Mouse (Mus musculus) G1E-ER4 (cell line): Measurements from ENCODE around the gene Csmd2. TPM values are rescaled to one million over a fixed set of nuclear protein-coding genes. Genes with fewer than 3 reads are reported as not detected.

Source experiments
- GATA1 ChIP-seq: IDR thresholded peaks from one replicate; pipeline ENCODE4 v1.8.0; 2012; ENCODE audit warnings: low read length, inconsistent platforms
- polyA plus RNA-seq: library from polyadenylated mRNA; stranded (reverse); fragments of >175 nt; gene quantifications from 2 replicates; pipeline ENCODE4 v1.2.3, GENCODE M21; 2012

The Csmd2 gene
- not detected in 2 replicates for polyA plus RNA-seq

DNA sequence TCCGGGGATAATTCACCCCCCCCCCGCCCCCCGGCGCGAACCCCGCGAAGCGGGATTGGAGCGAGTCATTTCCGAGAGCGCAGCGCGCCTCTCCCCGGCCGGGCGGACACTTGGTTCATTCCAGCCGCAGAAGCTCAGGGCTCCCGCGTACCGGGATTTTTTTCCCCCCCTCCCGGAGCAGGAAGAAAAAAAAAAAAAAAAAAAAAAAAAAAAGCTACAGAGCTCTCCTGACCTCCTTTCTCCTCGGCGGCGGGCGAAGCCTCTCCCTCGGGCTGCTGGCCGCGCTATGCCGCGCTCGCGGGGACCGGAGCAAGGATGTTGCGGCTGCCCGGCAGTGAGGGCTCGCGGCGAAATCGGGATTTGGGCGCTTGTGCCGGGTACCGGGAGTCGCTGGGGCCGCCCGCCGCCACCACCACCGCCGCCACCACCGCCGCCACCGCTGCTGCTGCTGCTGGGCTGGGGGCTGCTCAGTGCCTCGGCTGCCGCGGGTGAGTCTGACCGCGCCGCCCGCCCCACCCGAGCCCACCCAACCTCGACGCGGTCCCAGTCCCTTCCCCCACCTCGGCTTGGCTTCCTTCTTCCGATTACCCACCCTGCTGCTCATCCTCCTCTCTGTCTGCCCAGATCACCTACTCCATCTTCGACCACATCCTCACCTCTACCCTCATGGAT lies at the start of gene Csmd2:
Gene Csmd2, plus strand, starts transcription at position 74 of the 672 bp plus-strand sequence.
- TF ChIP-seq GATA1: no peak

DNA sequence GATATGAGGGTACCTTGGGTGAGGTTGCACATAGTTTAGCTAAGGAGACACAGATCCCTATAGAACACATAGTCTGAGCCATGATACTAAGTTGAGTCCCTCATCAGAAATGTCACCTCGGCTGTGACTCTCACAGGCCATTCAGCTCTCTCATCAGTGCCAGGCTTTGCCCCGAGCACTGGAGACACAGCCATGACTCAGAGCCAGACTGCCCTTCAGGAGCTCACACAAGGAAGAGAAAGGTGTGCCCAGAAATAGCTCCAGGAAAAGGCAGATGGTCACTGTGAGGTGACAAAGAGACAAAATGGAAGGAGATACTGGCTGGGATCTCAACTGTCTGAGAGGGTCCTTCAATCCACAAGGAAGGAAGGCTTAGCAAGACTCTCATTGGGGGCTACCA lies 40.0 kb upstream of the Csmd2 start:
- TF ChIP-seq GATA1: no peak

DNA sequence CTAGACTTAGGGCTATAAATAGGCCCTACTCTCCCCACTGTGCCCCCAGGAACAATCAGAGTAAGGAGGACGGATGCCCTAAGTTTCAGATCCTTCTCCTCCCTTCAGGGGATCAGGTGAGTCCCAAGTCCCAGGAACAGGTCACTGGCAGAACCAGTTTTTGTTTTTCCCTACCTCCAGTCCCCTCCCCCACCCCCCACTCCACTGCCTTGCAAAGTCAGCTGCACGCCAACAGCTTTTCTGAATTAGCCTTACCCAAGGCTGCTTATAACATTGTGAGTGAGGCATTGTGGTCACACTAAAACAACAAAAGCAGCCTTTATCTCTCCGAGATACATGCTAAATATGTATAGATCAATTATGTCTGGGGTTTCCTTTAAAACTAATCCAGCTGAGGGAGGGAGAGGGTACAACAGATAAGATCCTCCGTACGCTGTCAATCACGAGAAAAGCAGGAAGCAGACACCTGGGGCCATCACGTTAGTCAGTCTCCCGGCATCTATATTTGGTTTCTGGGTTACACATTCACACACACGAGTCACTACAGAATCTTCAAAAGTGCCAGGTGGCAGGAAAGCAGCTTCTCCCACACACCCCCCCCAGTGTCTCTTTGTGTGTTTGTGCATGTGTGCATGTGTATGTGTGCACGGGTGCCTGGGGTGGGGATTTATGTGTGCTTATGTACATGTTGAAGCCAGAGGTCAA lies 34.5 kb upstream of the Csmd2 start:
- TF ChIP-seq GATA1: no peak

DNA sequence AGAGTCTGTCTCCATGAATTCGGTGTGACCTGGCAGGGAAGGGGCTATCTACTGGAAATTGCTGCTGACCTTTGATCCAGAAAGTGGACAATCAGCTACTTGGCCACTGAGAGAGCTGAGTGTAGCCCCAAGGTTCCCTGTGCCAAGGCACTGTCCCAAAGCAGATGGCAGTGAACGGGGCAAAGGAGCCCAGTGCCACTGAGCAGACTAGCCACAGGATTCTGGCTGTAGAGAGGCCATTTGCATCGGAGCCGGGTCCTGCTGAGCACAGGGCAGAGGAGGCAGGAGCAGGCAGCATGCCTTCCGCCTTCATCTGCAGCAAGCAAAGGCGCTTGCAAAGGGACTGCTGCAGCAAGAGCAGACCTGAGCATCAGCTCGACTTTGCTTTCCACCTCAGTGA lies 18.6 kb upstream of the Csmd2 start:
- no peak for TF ChIP-seq GATA1

DNA sequence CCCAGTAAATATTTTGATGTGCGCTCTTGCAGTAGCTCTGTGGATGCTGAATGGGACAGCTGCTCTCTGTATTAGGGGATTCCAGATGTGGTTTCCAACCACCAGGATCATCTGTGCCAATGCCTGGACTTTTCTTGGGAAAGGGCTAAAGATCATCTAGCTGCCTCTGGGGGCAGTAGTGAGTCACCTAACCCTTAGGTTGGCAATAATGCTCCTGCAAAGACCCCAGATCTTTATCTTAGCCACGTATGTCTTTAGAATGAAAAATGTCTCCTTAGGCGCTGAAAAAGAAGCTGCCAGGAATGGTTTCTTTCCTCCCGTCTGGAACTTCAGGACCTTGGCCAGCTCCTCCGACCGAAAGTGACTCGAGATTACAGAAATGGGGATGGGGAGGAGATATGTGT lies 17.6 kb upstream of the Csmd2 start:
- TF ChIP-seq GATA1: no peak

DNA sequence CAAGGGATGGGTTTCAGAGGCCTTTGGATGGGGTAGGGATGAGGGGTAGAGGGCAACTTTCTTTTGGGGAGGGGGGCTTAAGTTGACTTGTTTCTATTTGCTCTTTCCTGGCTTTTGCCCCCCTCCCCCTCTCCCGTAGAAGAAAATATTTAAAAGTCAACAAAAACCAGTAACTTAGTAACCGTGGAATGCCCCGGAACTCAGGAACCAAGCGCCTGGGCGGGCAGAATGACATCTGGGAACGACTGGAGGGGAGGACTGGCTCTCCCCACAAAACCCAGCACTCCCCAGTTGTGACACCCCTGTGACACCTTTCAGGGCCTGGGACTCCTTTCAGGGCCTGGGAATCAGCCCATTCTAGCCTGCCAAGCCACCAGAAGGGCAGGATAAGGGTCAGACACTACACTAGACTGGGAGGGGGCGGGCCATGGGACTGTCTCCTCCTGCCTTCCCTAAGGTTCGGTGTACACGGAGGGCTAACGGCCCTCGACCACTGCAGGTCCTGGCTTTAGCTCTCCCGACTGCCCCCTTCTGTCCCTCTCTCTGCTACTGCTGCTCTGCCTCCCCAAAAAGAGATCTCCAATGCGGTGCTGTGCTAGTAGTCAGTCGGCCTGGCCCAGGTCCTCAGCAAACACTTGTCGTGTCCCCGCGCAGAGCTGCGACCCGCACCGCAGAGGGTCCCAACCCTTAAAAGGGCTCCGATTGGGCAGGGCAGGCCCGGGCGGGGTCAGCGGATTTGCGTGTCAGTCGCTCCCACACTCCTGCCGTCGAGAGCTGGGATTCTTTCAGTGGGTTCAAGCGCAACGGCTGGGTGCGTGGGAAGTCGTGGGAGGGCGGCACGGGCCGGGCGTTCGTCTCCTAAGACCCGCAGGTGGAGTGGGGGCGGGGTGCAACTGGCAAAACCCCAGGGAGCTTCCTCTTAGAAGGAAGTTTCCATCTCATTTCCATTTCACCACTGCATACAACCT lies 16.5 kb upstream of the Csmd2 start, which contains the start of gene CK137956:
Gene CK137956, minus strand, starts transcription at position 51 of the 968 bp plus-strand sequence.
- TF ChIP-seq GATA1: no peak

DNA sequence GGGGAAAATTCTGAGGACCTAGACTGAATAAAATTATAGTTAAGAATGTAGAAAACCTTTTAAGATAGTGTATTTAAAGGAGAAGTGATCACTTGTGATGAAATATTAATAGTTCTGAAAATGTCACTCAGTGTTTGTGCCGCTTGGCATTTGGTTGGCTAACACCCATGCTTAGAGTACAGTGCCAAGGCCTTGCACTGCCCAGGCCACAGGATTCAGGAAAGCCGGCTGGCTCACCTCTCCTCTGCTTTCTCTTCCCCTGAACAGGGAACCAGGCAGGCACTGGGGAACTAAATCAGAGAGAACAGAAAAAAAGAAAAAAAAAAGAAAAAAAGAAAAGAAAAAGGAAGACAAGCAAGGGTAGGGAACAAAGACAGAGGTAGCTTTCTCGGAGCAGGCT lies 14.7 kb upstream of the Csmd2 start:
- no peak for TF ChIP-seq GATA1

DNA sequence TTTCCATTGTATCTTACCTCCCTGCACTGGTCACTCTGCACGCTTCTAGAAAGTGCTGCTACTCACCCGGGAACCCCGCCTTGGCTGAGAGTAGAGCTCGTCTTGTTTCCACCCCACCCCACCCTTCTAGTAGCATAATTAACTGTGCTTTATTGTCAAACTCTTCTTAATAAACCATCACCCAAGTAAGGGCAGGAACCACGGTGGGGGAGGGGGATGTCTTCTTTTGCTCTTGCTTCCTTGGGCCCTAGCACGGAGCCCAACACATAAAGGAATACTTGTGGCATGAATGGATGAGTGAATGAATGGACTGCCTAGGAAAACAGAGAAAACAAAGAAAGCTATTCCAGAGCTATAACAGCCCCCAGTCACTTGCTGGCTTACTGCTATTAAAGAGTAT lies 6.5 kb upstream of the Csmd2 start:
- no peak for TF ChIP-seq GATA1

DNA sequence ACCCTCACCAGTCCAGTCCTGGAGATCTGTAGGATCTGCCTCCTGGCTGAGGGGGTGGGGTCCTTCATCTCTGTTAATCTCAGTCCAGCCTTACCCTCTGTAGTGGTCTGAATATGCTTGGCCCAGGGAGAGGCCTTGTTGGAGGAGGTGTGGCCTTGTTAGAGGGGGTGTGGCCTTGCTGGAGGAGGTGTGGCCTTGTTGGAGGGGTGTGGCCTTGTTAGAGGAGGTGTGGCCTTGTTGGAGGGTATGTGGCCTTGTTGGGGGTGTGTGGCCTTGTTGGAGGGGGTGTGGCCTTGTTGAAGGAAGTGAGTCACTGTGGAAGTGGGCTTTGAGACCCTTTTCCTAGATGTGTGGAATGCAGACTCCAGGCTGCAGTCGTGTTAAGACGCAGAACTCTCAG lies 3.2 kb upstream of the Csmd2 start:
- TF ChIP-seq GATA1: no peak

DNA sequence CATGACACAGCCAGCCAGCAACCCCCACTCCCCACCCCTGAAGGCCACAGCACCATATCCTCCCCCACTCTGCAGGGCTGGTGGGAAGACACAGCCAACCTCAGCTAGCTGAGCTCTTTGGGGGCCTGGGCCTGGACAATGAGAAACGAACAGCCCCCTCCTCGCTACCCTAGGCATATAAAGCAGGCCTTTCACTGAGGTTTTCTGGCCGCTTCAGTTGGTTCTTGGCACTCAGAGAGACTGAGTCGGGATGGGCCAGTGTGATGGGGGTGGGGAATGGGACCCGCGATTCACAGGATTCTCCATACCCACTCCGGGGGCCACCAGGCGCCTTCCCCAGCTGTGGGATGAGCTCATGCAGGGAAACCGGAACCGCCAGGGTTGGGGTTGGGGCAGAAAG lies 1.8 kb upstream of the Csmd2 start:
- no peak for TF ChIP-seq GATA1

DNA sequence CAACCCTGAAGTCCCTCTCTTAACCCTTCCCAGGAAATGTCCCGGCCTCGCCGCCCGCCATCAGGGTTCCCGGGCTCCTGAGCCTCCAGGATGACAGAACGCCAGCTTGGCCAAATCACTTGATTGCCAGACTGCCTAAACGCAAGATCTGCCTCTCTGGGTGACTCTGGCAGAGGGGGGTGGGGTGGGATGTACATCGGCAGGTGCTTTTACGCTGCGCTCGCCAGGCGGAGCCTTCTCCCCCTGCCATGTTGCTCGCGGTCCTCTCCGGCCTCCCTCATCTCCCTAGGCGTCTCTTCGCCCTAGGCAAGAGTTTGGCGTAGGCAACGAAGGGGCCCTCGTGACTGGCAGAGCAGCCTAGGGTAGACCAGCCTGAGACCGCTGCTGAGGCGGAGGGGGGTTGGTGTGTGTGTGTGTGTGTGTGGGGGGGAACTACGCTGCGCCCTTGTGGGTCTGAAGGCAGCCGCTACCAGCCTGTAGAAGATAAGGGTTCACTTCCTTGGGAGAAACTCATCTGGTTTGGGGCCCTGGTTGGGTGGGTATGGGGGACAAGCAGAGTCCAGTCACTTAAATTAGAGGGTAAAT lies 1.1 kb upstream of the Csmd2 start:
- no peak for TF ChIP-seq GATA1

DNA sequence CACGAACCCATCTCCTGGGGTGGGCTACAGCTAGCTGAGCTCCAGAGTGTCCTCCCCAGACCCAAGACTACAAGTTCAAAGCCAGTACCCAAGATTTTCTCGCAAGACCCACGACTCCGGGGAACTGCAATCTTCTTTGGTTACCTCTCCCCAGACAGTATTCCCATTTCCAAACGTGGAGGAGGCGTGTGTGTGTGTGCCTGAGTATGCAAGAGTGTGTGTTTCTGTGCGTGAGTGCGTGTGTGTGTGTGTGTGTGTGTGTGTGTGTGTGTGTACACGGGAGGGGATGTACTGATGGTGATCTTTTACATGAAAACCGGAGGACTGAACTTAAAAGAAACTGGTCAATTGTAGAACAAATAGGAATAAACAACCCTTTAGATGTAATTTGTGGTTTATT lies 387 bp upstream of the Csmd2 start:
- no peak for TF ChIP-seq GATA1

DNA sequence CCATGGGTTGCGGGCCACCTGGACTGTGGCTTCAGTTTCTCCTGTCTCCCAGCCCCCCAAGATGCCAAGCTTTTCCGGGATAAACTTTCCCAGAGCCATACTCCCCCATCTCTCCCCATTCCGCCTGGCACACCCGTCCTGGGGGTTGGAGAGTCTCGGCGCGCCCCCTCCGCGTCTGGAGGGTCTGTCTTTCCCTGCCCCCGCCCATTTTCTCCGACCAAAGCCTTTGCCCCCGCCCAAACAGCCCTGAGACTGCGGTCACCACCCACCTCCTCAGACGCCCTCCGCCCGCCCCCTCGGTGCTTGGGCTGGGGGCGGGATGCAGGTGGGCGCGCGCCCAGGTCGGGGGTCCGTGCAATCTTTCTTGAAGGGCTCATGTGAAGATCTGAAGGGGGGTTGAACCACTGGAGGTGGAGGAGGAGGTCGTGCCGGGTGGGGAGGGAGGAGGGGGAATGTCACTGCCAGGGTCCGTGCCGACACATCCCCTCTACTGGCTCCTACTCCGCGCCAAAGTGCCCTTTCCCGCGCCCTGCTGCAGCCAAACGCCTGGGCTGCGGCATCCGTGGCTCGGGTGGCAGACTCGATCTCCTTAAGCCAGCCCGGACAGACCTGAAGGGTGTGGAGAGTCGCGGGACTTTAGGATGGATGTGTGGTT lies 996 bp downstream of the Csmd2 start:
- TF ChIP-seq GATA1: no peak

DNA sequence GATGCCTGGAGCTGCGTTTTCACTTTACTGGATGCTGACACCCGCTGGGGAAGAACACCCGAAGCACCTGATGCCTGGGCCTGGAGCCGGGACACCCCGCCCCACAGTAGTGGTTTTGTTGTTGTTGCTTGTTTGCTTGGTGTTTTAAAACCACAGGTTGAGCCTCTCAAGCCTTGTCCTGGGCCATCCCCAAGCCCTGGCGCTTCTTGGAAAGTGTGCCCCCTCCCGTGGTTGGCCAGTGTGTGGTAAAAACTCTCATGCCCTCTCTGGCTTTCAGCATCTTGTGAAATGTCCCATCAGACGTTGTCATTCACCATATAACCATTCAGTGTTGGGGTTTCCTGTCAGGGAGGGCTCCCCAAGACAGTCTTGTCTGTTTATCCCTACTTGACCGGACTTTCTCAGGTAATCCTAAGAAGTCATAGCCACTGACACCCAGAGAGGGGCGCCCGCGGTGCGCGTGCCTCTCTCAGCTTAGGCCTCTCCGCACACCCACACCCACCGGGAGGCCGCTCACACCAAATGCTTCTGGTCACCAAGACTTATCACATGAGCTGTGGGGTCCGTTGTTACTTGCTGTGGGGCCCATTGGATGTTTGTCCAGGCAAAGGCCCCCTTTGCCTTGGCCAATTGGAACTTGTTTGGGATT lies 1.8 kb downstream of the Csmd2 start:
- no peak for TF ChIP-seq GATA1

DNA sequence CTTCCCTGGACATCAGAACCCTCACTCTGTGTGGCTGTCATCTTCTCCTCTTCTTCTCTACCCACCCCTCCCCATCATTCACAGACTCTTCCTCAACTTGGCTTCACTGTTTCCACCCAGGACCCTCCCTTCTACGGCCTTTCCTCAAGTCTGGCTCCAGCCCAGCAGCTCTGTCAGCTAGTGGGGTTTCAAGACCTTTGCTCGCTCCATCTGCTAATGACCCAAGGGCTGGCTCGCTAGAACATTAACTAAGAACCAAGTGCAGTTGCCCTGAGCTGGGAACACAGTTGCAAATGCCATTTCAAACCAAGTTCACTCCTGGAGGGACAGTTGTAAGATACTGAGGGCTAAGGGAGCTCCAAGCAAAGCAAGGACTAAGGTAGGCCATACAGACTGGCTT lies 11.6 kb downstream of the Csmd2 start:
- no peak for TF ChIP-seq GATA1
